Mouse (Mus musculus) megakaryocyte progenitor cell, adult 5-6 weeks (primary cell): ENCODE measurements around the gene Auts2. TPM values are rescaled to one million over a fixed set of nuclear protein-coding genes. Genes with fewer than 3 reads are reported as not detected.

Experiments used
- ATAC-seq: replicated peaks from 2 replicates; pipeline ENCODE4 v1.8.0; 2016; ENCODE audit warnings: mild to moderate bottlenecking, moderate TSS enrichment, inconsistent platforms; ENCODE audit not compliant: poor library complexity
- total RNA-seq, 2 experiments: library from RNA; stranded (forward) in 1 of 2; stranded (reverse) in 1 of 2; fragments of 157-497, 149-512 nt in 1 of 2; fragments of 200-1000 nt in 1 of 2; gene quantifications; 2 replicates each; pipeline versions ENCODE4 v1.2.3 to v1.2.4; 2015 to 2017

Auts2 gene
- total RNA-seq, 2 experiments from 2014 or later = 3.9 to 15.0 TPM

- no peak for ATAC-seq
These were observed 148.2 kb downstream of the Auts2 start for GRCm38 (mm10) chr5:132394800-132395575.

GRCm38 (mm10) chr5:132391831-132392763, 151.0 kb downstream of the Auts2 start:
- ATAC-seq = no peak

DNA sequence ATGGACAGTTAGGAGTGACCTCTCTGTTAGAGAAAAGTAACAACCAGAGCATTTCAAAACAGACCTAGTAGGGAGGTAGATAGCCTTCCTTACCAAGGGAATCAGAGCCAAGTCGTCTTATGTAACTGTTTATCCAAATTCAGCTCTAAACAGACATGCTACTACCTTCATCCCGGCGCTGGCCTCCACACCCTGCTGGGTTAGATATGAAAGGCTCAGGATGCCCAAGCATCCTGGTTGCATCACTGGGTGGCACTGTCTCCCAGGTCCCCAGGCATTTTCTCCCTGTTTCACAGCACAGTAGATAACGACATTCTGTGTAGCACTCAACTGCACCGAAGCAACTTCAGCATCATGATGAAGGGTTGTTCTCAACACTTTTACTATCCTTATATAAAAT, 154.4 kb downstream of the Auts2 start:
- no peak for ATAC-seq

DNA sequence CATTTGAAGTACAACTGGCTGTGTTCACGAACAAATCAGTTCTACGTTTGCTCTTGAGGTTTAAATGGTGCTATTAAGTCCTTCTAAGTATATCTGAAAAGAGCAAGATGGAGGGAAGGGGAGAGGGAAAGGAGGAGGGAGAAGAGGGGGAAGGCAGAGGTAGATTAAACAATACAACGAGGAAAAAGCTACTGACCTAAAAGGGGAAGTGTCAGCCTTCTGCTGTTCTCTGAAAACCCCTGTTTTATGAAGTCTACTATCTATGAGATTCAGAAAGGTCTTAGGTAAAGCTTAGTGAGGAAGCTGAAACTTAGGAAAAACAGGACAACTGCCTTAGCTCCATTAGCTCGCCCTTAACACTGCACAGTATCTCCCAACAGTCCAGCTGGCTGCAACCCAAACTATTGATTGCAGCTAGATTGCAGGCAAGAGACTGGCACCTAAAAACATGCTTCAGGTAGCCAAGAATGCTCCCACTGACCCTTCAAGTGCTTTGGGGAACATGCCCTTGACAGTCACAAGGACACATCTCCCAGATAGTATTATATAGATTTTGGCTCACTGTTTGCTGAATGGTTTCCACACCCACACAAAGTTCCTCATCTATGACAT, 157.8 kb downstream of the Auts2 start:
- ATAC-seq = peak; percentile 72

- no peak for ATAC-seq
These were observed 162.9 kb downstream of the Auts2 start for GRCm38 (mm10) chr5:132380261-132380660.

DNA sequence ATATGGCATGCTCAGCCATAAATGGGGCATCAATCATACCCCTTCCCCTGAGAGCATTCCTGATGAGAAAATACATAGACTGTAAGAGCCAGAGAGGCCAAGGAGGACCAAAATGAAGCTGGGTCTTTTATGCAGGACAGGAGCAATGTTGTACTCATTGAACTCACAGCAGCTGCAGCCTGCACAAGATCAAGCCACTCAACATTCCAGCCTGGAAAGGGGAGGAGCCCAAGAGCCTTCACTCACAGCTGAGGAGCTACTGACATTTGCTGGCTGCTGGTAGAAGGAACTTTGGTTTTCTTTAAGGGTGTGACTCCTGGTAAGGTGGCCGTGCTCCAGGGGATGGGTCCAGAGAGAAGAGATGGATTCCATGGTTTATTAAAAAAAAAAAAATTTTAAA, 164.2 kb downstream of the Auts2 start:
- no peak for ATAC-seq

- ATAC-seq = no peak
These were observed 168.0 kb downstream of the Auts2 start for GRCm38 (mm10) chr5:132375130-132375529.

DNA sequence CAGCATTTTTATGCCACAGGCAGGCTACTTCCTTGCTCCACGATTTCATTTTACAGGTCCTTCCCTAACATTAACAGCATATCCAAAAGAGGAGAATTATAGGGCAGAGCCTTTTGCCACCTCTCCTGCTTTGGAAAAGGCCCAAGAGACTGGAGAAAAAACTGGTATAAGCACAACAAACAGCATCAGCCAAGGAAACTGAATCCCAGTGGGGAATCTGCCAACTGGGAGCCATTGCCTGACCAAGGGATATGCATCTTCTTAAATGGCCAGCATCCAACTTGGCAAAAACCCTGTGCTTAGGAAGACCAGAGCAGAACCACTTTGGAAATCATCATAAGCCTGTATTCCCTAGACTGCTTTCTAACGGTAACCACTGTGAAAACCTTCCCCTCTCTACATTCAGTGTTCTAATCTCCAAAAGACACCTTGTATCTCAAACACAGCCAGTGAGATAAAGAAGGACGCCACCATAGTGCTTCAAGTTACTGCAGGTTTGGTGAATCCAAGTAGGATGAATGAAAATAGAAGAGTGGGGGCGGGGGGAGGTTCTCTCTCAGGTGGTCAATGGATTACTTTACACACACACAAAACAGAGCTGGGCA, 169.6 kb downstream of the Auts2 start:
- peak; percentile 84 for ATAC-seq

GRCm38 (mm10) chr5:132372605-132373004, 170.5 kb downstream of the Auts2 start:
- ATAC-seq = no peak

GRCm38 (mm10) chr5:132368678-132369088, 174.5 kb downstream of the Auts2 start:
- no peak for ATAC-seq

DNA sequence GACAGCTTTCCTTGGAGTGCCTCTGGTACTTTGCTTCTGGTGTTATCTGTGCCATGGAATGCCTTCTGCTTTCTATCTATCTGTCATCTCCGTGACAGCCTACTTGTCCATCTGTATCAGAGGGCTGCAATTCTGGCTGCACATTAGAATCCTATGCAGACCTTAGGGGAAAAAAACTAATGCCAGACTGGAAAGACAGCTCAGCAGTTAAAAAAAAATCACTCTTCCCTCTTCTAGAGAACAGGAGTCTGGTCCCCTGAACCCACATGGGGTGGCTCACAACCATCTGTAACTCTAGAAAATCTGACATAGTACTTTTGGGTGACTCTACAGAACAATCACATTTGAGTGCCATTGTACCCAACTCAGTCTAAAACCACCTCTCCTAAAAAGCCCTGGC, 181.9 kb downstream of the Auts2 start:
- no peak for ATAC-seq

GRCm38 (mm10) chr5:132357726-132358125, 185.4 kb downstream of the Auts2 start:
- peak; percentile 86 for ATAC-seq

DNA sequence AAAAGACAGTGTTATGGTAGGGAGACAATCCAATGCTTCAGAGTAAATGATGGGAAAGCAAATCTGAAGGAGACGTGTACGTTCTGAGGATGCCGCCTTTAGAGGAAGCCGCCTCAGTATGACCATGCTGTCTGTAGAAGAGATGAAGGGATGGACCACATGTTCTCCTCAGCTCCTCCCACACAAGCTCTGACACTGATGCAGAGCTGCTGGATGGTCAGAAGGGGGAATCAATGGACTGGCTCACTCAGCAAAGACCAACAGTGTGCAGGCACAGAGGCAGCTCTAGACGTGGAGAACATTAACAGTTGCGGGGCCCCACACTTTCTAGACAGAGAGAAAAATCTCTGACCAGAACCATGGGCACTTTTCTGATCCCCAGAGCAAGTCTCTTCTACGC, 187.2 kb downstream of the Auts2 start:
- ATAC-seq = no peak

DNA sequence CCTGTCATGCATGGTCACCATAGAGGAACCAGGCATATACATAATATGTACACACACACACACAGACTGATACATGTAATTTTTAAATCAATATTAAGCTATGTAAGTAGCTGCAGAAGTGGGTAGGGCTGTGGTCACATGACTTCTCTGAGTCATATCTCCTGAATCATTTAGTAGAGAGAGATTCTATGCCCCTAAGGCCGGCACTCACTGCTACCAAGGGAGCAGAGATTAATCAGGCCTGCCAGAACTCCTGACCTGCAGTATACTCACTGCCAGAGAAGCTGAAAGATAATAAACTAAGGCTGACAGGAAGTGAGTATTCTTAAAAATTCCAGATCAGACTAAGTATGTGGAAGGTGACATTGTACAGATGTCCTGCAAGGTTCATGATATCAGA, 190.7 kb downstream of the Auts2 start:
- peak; percentile 13; the same call in 1 of the 2 replicates for ATAC-seq

DNA sequence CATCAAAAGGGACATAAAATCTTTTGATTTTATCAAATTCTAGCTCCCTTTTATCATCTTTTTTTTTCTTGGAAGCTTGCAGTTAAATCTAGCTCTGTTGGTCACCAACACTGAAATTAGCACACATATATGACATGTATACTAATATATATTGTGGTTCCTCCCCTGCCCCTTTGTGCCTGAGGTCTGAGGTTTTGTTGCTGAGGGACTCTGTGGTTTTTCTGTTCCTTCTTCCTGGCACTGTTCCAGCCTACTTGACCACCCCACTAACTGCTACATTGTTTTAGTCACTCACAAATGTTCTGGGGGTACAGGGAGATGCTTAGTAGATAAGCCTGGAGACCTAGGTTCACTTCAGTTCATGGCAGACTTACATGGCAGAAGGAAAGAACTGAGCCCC, 192.0 kb downstream of the Auts2 start:
- ATAC-seq = peak; percentile 73

DNA sequence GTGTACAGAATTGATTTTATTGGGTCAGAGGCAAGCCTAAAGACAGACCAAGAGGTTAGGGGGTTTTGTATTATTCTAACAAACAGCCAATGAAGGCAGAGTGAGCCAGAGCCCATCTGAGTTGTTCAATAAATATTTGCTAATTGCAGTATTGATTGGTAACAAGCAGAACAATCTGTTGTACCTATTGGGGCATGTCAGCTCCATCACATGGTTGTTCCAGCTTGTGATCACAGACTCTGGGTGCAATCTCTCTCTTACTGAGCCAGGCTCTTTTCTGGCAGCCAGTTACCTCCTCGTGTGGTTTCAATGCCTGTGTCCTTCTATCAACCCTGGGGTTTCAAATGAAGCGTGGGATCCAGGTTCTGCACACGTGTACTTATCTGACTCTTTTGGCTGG, 201.8 kb downstream of the Auts2 start:
- ATAC-seq = no peak

GRCm38 (mm10) chr5:132337677-132338076, 205.5 kb downstream of the Auts2 start:
- ATAC-seq = no peak

DNA sequence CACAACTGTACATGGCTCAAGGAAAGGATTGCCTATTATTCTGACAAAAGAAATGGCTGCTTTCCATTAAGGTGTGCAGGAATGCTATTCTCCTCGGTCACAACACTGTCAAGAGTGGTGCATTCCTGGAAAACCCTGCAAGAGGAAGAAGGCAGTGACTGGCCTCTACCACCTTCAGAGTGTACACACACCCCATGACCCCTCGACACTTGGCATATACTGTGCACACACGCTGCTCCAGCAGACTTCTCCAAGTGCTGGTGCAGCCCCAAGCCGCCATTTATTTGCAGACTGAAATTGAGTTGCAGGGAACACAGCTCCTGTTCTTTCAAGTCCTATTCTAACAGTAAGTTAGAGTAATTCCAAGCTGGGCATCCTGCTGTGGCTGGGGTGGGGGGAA, 207.4 kb downstream of the Auts2 start:
- no peak for ATAC-seq

DNA sequence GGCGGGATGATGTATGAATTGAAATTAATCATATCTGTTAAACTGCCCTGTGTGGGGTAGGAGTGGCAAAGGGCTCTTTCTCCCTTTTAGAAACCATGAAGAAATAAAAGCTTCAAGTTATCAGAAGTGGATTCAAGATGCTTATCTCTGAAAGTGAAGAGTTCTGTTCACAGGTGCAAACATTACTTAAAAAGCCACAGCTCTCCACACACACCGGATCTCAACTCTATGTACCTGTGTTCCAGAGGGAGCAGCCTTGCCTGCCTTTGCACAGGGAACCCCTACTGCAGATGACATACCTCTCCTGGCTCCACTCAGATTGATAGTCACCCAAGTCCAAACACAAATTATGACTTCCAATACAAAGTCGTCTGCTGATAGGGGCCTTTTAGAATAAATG, 208.3 kb downstream of the Auts2 start:
- no peak for ATAC-seq

- no peak for ATAC-seq
These were observed 209.4 kb downstream of the Auts2 start for GRCm38 (mm10) chr5:132333744-132334143.

GRCm38 (mm10) chr5:132332521-132332920, 210.6 kb downstream of the Auts2 start:
- no peak for ATAC-seq
